Mouse (Mus musculus) adrenal gland, adult 2 months (tissue): ENCODE measurements around the gene Clip4. TPM values are rescaled to one million over a fixed set of nuclear protein-coding genes. Genes with fewer than 3 reads are reported as not detected.
"Not testable (repeated sequence)": the region's sequence is repeated elsewhere in the genome, so short reads cannot be mapped to it uniquely, and the experiment has no call there.

Source experiments
- DNase-seq: peaks from one replicate; pipeline ENCODE4 v3.0.0; 2021
- long read RNA-seq: library from polyadenylated mRNA; stranded (forward); transcript quantifications from one replicate; pipeline ENCODE4 v2.0.0, GENCODE M21; 2021
- polyA plus RNA-seq: library from polyadenylated mRNA; depleted of rRNA; stranded (reverse); fragments of >200 nt; gene quantifications from 2 replicates; pipeline ENCODE4 v1.2.3, GENCODE M21; 2012; rRNA removed
- total RNA-seq, 2 experiments: library from RNA; stranded (reverse); gene quantifications; 2 replicates each; pipeline ENCODE4 v1.2.3; 2021

Clip4 gene
- total RNA-seq (10 to 100 TPM; 14.1 to 28.6 TPM), polyA plus RNA-seq (3.0 and 3.7 TPM in 2 replicates)
- long read RNA-seq, partial matches to known transcripts = 4 of 25 reads
- long read RNA-seq, other reads (novel, unspliced or antisense) = 21 of 25 reads

DNA sequence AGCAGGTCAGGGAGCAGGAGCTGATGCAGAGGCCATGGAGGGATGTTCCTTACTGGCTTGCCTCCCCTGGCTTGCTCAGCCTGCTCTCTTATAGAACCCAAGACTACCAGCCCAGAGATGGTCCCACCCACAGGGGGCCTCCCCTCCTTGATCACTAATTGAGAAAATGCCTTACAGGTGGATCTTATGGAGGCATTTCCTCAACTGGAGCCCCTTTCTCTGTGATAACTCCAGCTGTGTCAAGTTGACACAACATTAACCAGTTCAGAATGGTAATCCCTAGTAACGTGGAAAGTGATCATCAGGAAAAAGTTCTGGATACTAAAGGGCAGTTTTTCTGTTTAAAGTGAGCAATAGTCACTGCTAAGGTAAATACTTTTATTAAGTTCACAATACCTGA is at the start of gene Clip4:
Gene Clip4, plus strand, starts transcription at position 301 of the 400 bp plus-strand sequence.
- DNase-seq = not testable (repeated sequence)

DNA sequence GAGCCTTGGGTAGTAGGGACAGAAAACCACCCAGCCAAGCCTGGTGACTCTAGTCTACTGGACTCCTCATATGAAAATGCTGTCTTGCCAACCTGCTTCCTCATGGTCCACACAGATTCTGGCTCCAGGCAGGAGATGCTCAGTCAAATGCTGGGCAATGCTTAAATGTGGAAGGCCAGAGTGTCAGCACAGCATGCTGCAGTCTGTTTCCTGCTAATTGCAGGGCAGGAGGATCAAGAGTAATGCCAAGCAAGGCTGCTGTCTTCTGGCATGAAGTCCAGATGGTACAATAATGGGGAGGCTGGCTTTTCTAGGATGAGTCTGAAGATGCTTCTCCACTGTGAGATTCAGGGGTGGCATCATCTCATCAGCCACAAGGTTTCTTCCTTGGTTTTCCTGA is 47.8 kb upstream of the Clip4 start:
- no peak for DNase-seq

- DNase-seq = peak; percentile 70
Measured at GRCm38 (mm10) chr17:71721019-71721418, 47.3 kb upstream of the Clip4 start.

GRCm38 (mm10) chr17:71730655-71731054 is 37.6 kb upstream of the Clip4 start:
- no peak for DNase-seq

GRCm38 (mm10) chr17:71736442-71736841 is 31.8 kb upstream of the Clip4 start:
- no peak for DNase-seq

- no peak for DNase-seq
Measured at GRCm38 (mm10) chr17:71742156-71742555, 26.1 kb upstream of the Clip4 start.

GRCm38 (mm10) chr17:71742935-71743334 is 25.3 kb upstream of the Clip4 start:
- DNase-seq = no peak

DNA sequence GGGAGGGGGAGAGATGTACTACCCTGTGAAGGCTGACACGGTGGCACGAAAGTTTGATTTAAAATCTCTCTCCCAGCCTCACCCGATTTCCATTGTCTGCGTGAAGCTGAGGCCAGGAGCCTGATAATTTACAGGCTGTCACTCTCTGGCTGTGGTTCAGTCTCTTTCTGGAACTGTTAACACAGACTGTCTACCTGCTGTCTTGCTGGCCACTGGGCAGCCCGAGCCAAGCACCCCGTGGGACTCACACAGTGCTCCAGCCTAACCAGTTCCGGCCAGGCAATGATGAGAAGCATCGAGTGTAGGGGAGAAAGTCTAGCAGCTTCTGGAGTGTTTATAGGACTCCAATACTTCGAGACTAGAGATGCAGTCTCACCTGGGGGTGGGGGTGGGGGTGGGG is 22.2 kb upstream of the Clip4 start:
- no peak for DNase-seq

DNA sequence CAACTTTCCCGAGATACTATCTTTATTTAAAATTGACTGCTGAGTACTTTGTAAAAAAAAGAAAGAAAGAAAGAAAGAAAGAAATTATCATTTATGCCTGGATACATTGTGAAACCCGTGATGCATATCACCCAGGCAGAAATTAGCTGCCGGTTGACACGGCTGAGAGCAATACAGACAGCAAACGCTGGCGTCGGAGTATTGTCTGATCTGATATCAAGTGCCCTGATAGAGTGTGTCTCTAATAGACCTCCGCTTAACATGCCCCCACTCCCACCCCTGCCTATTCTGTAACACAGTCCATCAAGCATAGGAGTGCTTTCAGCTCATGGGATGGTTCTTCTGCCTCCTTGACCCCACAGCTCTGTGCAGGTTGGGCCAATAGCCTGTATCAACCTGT is 20.7 kb upstream of the Clip4 start:
- no peak for DNase-seq

- DNase-seq = no peak
Measured at GRCm38 (mm10) chr17:71749616-71750168, 18.6 kb upstream of the Clip4 start.

GRCm38 (mm10) chr17:71752831-71753230 is 15.4 kb upstream of the Clip4 start, which contains the start of gene Pcare:
Gene Pcare, minus strand, starts transcription at chr17:71752894.
- DNase-seq = no peak

DNA sequence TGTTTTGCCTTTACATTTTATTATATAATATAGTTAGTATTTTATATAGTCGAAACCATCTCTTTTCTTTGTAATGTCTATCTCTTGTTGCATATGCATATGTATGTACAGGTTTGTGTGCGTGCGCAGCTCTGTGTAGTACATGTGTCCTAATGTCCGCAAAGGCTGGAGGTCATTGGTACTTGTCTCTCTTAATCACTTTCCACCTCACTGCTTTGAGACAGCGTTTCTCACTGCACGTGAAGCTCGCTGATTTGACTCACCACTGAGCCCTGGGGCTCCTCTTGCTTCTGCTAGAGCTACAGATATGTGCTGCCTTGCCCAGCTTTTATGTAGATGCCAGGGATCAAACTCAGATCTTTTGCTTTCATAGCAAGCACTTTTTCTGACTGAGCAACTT is 7.7 kb upstream of the Clip4 start:
- no peak for DNase-seq

DNA sequence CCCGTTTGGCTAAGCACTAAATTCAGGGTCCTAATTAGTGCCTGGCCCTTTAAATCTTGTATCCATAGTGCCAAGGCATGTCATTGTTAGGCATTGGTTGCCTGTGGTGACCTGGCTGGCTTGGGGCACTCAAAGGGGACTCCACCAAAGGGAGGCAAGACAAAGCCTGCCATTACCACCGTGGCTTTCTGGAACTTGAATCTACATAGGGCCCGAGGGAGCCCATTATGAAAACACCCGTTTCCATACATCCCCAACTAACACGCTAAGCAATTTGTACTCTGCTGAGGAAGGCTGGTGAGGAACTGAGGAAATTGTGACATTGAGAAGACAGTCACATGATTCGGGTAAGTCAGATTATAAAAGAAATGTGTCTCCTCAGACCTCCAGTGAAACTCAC is 1.3 kb downstream of the Clip4 start:
- DNase-seq = no peak

DNA sequence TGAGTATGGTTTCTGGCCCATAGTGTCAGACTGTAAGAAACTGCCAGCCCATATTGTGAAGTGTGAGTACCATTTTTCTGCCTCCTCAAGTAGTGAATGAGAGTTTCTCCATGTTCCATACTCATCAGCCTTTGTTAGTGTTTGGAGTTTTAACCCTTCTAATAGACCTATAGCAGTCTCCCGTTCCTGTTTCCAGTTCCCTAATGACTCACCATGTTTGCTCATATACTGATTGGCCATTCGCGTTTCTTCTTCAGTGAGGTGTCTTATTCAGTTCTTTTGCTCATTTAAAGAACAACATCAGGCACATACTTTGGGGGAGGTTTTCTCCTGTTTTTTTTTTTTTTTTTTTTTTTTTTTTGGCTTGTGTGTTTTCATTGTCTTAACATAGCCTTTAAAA is 2.4 kb downstream of the Clip4 start:
- no peak for DNase-seq

DNA sequence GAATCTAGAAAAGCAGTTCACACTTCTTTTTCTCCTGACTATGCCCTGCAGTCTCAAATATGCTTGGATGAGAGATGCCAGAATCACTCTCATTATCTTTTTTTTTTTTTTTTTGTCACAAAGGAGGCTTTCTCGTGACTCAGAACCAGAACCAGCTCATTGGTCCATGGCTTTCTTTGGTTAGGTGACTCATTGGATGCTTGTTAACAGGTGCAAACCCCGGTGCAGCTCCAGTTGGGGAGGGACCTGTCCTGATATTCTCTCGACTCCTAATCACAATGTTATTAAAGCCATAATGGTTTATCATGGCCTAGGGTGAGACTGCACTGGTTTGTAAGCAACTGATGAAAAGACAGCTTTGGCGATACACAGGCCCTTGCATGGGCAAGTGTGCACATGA is 5.9 kb downstream of the Clip4 start:
- no peak for DNase-seq

GRCm38 (mm10) chr17:71775279-71775678 is 7.0 kb downstream of the Clip4 start:
- no peak for DNase-seq

GRCm38 (mm10) chr17:71778696-71779095 is 10.4 kb downstream of the Clip4 start:
- DNase-seq = no peak

- DNase-seq = no peak
Measured at GRCm38 (mm10) chr17:71780490-71780889, 12.2 kb downstream of the Clip4 start.

GRCm38 (mm10) chr17:71780945-71781344 is 12.7 kb downstream of the Clip4 start:
- no peak for DNase-seq

- DNase-seq = no peak
Measured at GRCm38 (mm10) chr17:71782242-71782698, 14.0 kb downstream of the Clip4 start.

GRCm38 (mm10) chr17:71782699-71783365 is 14.6 kb downstream of the Clip4 start:
- peak; percentile 41 for DNase-seq

DNA sequence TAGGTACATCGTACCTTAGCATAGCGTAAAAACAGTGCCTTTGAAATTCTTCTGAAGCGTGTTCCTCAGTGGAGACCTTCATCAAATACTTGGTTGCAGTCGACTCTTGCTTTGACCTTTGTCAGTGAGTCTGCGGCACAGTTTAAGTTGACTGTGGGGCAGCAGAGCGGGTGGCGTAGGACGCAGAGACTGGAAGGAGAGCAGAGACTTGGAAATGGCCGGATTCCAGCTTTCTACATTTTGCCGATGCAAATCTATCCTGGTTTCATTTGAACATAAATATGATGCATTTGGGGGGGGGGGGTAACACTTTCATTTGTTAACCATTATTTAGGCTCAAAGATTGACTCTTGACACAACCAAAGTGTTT is 15.1 kb downstream of the Clip4 start:
- DNase-seq = no peak

DNA sequence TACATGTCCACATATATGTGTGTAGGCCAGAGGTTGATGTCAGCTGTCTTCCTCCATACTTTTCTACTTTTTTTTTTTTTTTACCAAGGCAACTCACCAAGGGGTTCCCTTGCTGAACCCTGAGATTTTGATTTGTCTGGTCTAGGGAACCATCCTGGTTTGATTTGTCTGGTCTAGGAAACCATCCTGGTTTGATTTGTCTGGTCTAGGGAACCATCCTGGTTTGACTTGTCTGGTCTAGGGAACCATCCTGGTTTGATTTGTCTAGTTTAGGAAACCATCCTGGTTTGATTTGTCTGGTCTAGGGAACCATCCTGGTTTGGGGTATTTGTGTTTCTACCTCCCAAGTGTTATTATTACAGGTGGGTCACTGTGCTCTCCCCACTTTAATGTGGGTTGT is 18.2 kb downstream of the Clip4 start:
- DNase-seq = no peak

DNA sequence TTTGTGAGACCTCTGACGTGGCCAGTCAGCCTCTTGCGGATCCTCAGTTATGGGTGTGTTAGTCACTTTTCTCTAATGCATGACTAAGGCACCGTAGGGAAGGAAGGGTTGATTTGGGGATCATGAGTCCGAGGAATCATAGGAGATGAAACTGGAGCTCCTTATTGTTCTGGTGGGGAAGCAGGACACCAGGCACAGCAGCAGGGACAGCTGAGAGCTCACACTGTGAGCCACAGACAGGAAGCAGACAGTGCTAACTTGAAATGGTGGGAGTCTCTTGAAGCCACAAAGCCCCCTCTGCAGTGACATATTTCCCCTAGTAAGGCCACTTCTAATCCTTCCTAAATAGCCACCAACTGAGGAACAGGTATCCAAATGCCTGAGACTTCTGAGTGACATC is 22.8 kb downstream of the Clip4 start:
- DNase-seq = no peak
